Mouse (Mus musculus): ENCODE results near the gene Mmp11. TPM values are rescaled to one million over a fixed set of nuclear protein-coding genes. Genes with fewer than 3 reads are reported as not detected.
A peak's percentile ranks its signal among the peaks of the same experiment; 100 is the strongest.

Mmp11 gene
- polyA plus RNA-seq (2012; rRNA removed) = 28.8 and 38.5 TPM in 2 replicates

GRCm38 (mm10) chr10:75935680-75936541, at the start of gene Mmp11:
Mmp11 (minus strand) TSS chr10:75936496.
- TF ChIP-seq CTCF (IDR thresholded peaks at IDR 0.05; ENCODE audit: borderline replicate concordance, extremely low read depth, insufficient read depth, insufficient read length) = no peak
- TF ChIP-seq POLR2A (IDR thresholded peaks at IDR 0.05; ENCODE audit: borderline replicate concordance, extremely low read depth, insufficient read depth, insufficient read length, poor library complexity, severe bottlenecking) = no peak
- DNase-seq (ENCODE audit: low read depth) = peak; percentile 82

- TF ChIP-seq POLR2A (IDR thresholded peaks at IDR 0.05; ENCODE audit: borderline replicate concordance, extremely low read depth, insufficient read depth, insufficient read length, poor library complexity, severe bottlenecking) (no peak), CTCF (IDR thresholded peaks at IDR 0.05; ENCODE audit: borderline replicate concordance, extremely low read depth, insufficient read depth, insufficient read length) (no peak)
- DNase-seq (ENCODE audit: low read depth) = peak; percentile 79
Observed at GRCm38 (mm10) chr10:75979432-75979831, 43.1 kb upstream of the Mmp11 start.

GRCm38 (mm10) chr10:75978835-75979157, 42.5 kb upstream of the Mmp11 start:
- no peak for TF ChIP-seq POLR2A (IDR thresholded peaks at IDR 0.05; ENCODE audit: borderline replicate concordance, extremely low read depth, insufficient read depth, insufficient read length, poor library complexity, severe bottlenecking)
- no peak for TF ChIP-seq CTCF (IDR thresholded peaks at IDR 0.05; ENCODE audit: borderline replicate concordance, extremely low read depth, insufficient read depth, insufficient read length)
- peak; percentile 38 for DNase-seq (ENCODE audit: low read depth)

DNA sequence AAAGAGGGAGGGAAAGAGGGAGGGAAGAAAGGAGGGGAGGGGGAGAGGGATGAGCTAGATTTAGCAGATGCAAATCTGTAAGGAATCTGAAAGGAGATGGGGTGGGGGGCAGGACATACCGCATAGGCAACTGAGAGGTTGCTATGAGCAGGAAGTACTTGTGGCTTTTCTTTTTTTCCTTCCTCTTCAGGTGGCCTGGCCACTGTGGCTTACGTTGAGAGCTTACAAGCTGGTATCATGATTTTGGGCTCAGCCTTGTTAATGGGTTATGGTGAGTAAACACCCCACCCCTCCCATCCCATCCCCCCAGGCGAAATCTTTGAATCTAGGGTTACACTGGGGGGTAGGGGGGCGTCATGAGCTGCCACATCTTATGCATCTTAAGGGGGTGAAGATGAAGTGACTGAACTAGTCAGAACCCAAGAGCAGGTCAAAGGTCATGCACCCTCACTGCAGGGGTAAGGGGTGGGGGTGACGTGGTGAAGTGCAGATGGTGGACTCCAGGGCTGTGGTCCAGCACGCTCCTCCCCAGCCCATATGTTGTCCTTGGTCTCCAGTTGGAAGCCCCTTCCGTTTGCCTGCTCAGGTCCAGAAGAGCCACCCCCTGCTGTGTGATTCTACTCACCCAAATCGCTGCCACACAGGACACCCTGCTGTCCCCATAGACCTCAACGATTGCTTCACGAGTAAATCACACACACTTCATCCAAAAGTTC, 42.0 kb upstream of the Mmp11 start:
- no peak for DNase-seq (ENCODE audit: low read depth)
- TF ChIP-seq POLR2A (IDR thresholded peaks at IDR 0.05; ENCODE audit: borderline replicate concordance, extremely low read depth, insufficient read depth, insufficient read length, poor library complexity, severe bottlenecking) (no peak), CTCF (IDR thresholded peaks at IDR 0.05; ENCODE audit: borderline replicate concordance, extremely low read depth, insufficient read depth, insufficient read length) (no peak)

DNA sequence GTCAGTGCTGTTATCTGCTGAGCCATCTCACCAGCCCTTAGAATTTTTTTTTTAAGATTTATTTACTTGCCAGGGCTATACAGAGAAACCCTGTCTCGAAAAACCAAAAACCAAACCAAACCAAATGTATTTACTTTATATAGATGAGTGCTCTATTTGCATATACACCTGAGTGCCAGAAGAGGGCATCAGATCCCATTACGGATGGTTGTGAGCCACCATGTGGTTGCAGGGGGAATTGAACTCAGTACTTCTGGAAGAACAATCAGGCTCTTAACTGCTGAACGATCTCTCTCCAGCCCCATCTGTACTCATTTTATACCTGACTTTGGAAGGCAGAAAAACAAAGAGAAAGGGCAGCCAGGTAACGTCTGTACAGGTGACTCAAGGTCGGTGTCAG, 38.9 kb upstream of the Mmp11 start:
- TF ChIP-seq POLR2A (IDR thresholded peaks at IDR 0.05; ENCODE audit: borderline replicate concordance, extremely low read depth, insufficient read depth, insufficient read length, poor library complexity, severe bottlenecking) (no peak), CTCF (IDR thresholded peaks at IDR 0.05; ENCODE audit: borderline replicate concordance, extremely low read depth, insufficient read depth, insufficient read length) (peak; percentile 44; the same call in 1 of the 2 replicates)
- DNase-seq (ENCODE audit: low read depth) = peak; percentile 12

- TF ChIP-seq POLR2A (IDR thresholded peaks at IDR 0.05; ENCODE audit: borderline replicate concordance, extremely low read depth, insufficient read depth, insufficient read length, poor library complexity, severe bottlenecking) (no peak), CTCF (IDR thresholded peaks at IDR 0.05; ENCODE audit: borderline replicate concordance, extremely low read depth, insufficient read depth, insufficient read length) (no peak)
- no peak for DNase-seq (ENCODE audit: low read depth)
Observed at GRCm38 (mm10) chr10:75973846-75974245, 37.5 kb upstream of the Mmp11 start.

DNA sequence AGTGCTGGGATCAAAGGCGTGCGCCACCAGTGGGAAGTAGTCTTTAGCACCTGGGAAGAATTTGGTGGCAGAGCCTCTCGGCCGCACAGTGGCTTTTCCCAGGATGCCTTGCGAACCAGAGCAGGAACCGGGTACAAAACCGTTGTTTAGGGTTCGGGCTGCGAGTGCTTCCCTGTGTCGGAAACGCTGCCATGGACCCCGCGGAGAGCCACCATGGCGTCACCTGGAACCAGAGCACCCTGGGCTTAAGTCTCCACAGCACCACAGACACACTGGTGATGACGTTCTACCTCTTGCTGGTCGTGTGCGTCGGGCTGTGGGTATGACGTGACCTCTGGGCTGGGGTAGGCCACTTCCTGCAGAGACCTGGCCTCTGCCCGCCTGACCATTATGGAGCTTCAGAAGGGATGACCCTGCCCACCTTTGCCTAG, 18.1 kb upstream of the Mmp11 start, which contains the start of gene Gm5134:
Gene Gm5134 (plus strand): TSS at position 134 of the 431 bp plus-strand sequence.
- no peak for DNase-seq (ENCODE audit: low read depth)
- no peak for TF ChIP-seq POLR2A (IDR thresholded peaks at IDR 0.05; ENCODE audit: borderline replicate concordance, extremely low read depth, insufficient read depth, insufficient read length, poor library complexity, severe bottlenecking)
- TF ChIP-seq CTCF (IDR thresholded peaks at IDR 0.05; ENCODE audit: borderline replicate concordance, extremely low read depth, insufficient read depth, insufficient read length) = no peak

DNA sequence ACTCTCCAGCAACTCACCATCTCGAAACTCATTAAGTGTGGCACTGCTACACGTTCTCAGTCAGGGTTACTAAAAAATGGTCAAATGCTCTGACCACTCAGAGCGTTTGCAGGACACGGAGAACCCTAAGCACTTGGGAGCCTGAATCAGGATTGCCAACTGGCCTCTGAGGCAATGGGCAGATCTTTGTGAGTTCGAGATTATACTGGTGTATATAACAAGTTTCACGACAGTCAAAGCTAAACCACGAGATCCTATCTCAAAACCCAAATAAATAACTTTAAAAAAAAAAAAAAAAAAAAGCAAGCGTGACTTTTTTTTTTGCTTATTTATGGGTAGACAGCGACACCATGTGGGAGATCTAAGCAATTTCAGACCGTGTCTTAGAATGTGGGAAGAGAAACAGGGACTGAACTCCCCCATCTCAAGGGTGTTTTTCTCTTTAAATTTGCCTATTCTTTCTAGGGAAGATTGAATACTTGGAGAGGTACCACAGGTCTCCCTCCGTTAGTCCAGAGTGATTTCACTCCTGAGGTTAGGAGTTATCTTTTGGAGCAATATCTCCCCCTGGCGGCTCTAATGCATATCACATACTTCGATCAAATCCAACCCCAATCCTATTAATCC, 15.2 kb upstream of the Mmp11 start:
- TF ChIP-seq POLR2A (IDR thresholded peaks at IDR 0.05; ENCODE audit: borderline replicate concordance, extremely low read depth, insufficient read depth, insufficient read length, poor library complexity, severe bottlenecking) = no peak
- TF ChIP-seq CTCF (IDR thresholded peaks at IDR 0.05; ENCODE audit: borderline replicate concordance, extremely low read depth, insufficient read depth, insufficient read length) = peak; percentile 48; the same call in 1 of the 2 replicates
- peak; percentile 81 for DNase-seq (ENCODE audit: low read depth)

DNA sequence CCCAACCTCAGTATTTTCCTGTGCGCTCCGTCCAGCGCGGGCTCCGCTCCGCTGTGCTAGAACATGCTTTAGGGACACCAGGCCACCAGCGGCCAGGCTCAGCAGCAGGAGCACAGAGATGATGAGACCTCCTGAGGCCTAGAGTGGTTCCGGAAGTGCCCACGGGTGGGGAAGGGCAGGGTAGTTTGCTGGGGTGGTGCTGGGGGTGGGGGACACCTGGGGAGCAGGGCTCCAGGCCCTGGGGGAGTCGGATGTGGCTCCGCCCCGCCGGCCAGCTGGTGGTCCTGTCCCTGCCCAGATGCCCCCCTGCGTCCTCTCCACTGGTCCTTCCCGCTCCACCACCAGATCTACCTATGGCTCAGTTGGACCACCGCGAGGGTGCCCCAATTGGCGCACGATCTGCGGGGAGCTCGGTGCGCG, 14.5 kb upstream of the Mmp11 start:
- peak; percentile 43 for DNase-seq (ENCODE audit: low read depth)
- TF ChIP-seq POLR2A (IDR thresholded peaks at IDR 0.05; ENCODE audit: borderline replicate concordance, extremely low read depth, insufficient read depth, insufficient read length, poor library complexity, severe bottlenecking) (no peak), CTCF (IDR thresholded peaks at IDR 0.05; ENCODE audit: borderline replicate concordance, extremely low read depth, insufficient read depth, insufficient read length) (no peak)

- TF ChIP-seq POLR2A (IDR thresholded peaks at IDR 0.05; ENCODE audit: borderline replicate concordance, extremely low read depth, insufficient read depth, insufficient read length, poor library complexity, severe bottlenecking) = no peak
- TF ChIP-seq CTCF (IDR thresholded peaks at IDR 0.05; ENCODE audit: borderline replicate concordance, extremely low read depth, insufficient read depth, insufficient read length) = no peak
- DNase-seq (ENCODE audit: low read depth) = no peak
Observed at GRCm38 (mm10) chr10:75949053-75950045, 13.1 kb upstream of the Mmp11 start.
